Mouse (Mus musculus): ENCODE measurements around the gene Acot12. TPM values are rescaled to one million over a fixed set of nuclear protein-coding genes. Genes with fewer than 3 reads are reported as not detected.

Gene Acot12
- polyA plus RNA-seq, 1 experiment, result 31.8 TPM

GRCm38 (mm10) chr13:91743180-91743579 is 1.9 kb downstream of the Acot12 start:
- H3K4me3 ChIP-seq (ENCODE audit: low read depth, low read length), result no peak overlapping the region
- H3K36me3 ChIP-seq (ENCODE audit: control insufficient read depth, insufficient read depth, low read length), result no peaks in the 10 kb centered on the region
- no peaks in the 10 kb centered on the region for H3K27me3 ChIP-seq (ENCODE audit: control insufficient read depth, insufficient read depth, low read length)
- no peak overlapping the region for H3K27ac ChIP-seq (ENCODE audit: insufficient read depth, low read depth, low read length)
- peaks cover 3% of the 10 kb centered on the region; the same call in 1 of the 2 replicates for H3K4me1 ChIP-seq (ENCODE audit: control insufficient read depth, insufficient read depth, insufficient read length, low read length)
- 91% methylated on average over 3 of the region's 3 CpGs for WGBS
- TF ChIP-seq CTCF (IDR thresholded peaks at IDR 0.05; ENCODE audit: extremely low read depth, insufficient read length, insufficient replicate concordance, low read depth, low read length) (no peak), POLR2A (IDR thresholded peaks at IDR 0.05; ENCODE audit: low read depth, low read length) (no peak)

- no peak overlapping the region for H3K4me3 ChIP-seq (ENCODE audit: low read depth, low read length)
- H3K4me1 ChIP-seq (ENCODE audit: control insufficient read depth, insufficient read depth, insufficient read length, low read length), result no peaks in the 10 kb centered on the region
- H3K27ac ChIP-seq (ENCODE audit: insufficient read depth, low read depth, low read length), result no peak overlapping the region
- WGBS, result 85% methylated on average over 5 of the region's 5 CpGs
- TF ChIP-seq POLR2A (IDR thresholded peaks at IDR 0.05; ENCODE audit: low read depth, low read length) (no peak), CTCF (IDR thresholded peaks at IDR 0.05; ENCODE audit: extremely low read depth, insufficient read length, insufficient replicate concordance, low read depth, low read length) (no peak)
- H3K36me3 ChIP-seq (ENCODE audit: control insufficient read depth, insufficient read depth, low read length), result no peaks in the 10 kb centered on the region
- H3K27me3 ChIP-seq (ENCODE audit: control insufficient read depth, insufficient read depth, low read length), result no peaks in the 10 kb centered on the region
Measured at GRCm38 (mm10) chr13:91746470-91746869, 5.2 kb downstream of the Acot12 start.

- Histone ChIP-seq H3K27ac (ENCODE audit: insufficient read depth, low read depth, low read length) (no peak overlapping the region), H3K27me3 (ENCODE audit: control insufficient read depth, insufficient read depth, low read length) (no peaks in the 10 kb centered on the region), H3K4me1 (ENCODE audit: control insufficient read depth, insufficient read depth, insufficient read length, low read length) (no peaks in the 10 kb centered on the region), H3K4me3 (ENCODE audit: low read depth, low read length) (no peak overlapping the region), H3K36me3 (ENCODE audit: control insufficient read depth, insufficient read depth, low read length) (no peaks in the 10 kb centered on the region)
- TF ChIP-seq CTCF (IDR thresholded peaks at IDR 0.05; ENCODE audit: extremely low read depth, insufficient read length, insufficient replicate concordance, low read depth, low read length), result no peak
- TF ChIP-seq POLR2A (IDR thresholded peaks at IDR 0.05; ENCODE audit: low read depth, low read length), result no peak
- 81% methylated on average over 2 of the region's 2 CpGs for WGBS
Measured at GRCm38 (mm10) chr13:91748401-91748800, 7.1 kb downstream of the Acot12 start.

- WGBS, result 77% methylated on average over 4 of the region's 4 CpGs
- Histone ChIP-seq H3K4me1 (ENCODE audit: control insufficient read depth, insufficient read depth, insufficient read length, low read length) (no peaks in the 10 kb centered on the region), H3K27me3 (ENCODE audit: control insufficient read depth, insufficient read depth, low read length) (no peaks in the 10 kb centered on the region), H3K27ac (ENCODE audit: insufficient read depth, low read depth, low read length) (no peak overlapping the region), H3K36me3 (ENCODE audit: control insufficient read depth, insufficient read depth, low read length) (no peaks in the 10 kb centered on the region), H3K4me3 (ENCODE audit: low read depth, low read length) (no peak overlapping the region)
- TF ChIP-seq POLR2A (IDR thresholded peaks at IDR 0.05; ENCODE audit: low read depth, low read length), result no peak
- no peak for TF ChIP-seq CTCF (IDR thresholded peaks at IDR 0.05; ENCODE audit: extremely low read depth, insufficient read length, insufficient replicate concordance, low read depth, low read length)
Measured at GRCm38 (mm10) chr13:91749981-91750380, 8.7 kb downstream of the Acot12 start.

GRCm38 (mm10) chr13:91753724-91754123 is 12.4 kb downstream of the Acot12 start:
- 0 out of 2 replicates have a peak, but pooled peaks cover 2% of the 10 kb centered on the region for H3K36me3 ChIP-seq (ENCODE audit: control insufficient read depth, insufficient read depth, low read length)
- 56% methylated on average over 4 of the region's 4 CpGs for WGBS
- no peaks in the 10 kb centered on the region for H3K27me3 ChIP-seq (ENCODE audit: control insufficient read depth, insufficient read depth, low read length)
- TF ChIP-seq POLR2A (IDR thresholded peaks at IDR 0.05; ENCODE audit: low read depth, low read length), result no peak
- TF ChIP-seq CTCF (IDR thresholded peaks at IDR 0.05; ENCODE audit: extremely low read depth, insufficient read length, insufficient replicate concordance, low read depth, low read length), result no peak
- no peak overlapping the region for H3K27ac ChIP-seq (ENCODE audit: insufficient read depth, low read depth, low read length)
- H3K4me3 ChIP-seq (ENCODE audit: low read depth, low read length), result no peak overlapping the region
- peaks cover 3% of the 10 kb centered on the region; the same call in 1 of the 2 replicates for H3K4me1 ChIP-seq (ENCODE audit: control insufficient read depth, insufficient read depth, insufficient read length, low read length)

- H3K36me3 ChIP-seq (ENCODE audit: control insufficient read depth, insufficient read depth, low read length), result 0 out of 2 replicates have a peak, but pooled peaks cover 2% of the 10 kb centered on the region
- no peaks in the 10 kb centered on the region for H3K27me3 ChIP-seq (ENCODE audit: control insufficient read depth, insufficient read depth, low read length)
- H3K4me3 ChIP-seq (ENCODE audit: low read depth, low read length), result no peak overlapping the region
- H3K4me1 ChIP-seq (ENCODE audit: control insufficient read depth, insufficient read depth, insufficient read length, low read length), result peaks cover 3% of the 10 kb centered on the region; the same call in 1 of the 2 replicates
- no peak overlapping the region for H3K27ac ChIP-seq (ENCODE audit: insufficient read depth, low read depth, low read length)
- TF ChIP-seq CTCF (IDR thresholded peaks at IDR 0.05; ENCODE audit: extremely low read depth, insufficient read length, insufficient replicate concordance, low read depth, low read length) (no peak), POLR2A (IDR thresholded peaks at IDR 0.05; ENCODE audit: low read depth, low read length) (no peak)
Measured at GRCm38 (mm10) chr13:91754762-91755161, 13.4 kb downstream of the Acot12 start.

- Histone ChIP-seq H3K4me1 (ENCODE audit: control insufficient read depth, insufficient read depth, insufficient read length, low read length) (peaks cover 6% of the 10 kb centered on the region; the same call in 1 of the 2 replicates), H3K27ac (ENCODE audit: insufficient read depth, low read depth, low read length) (peak overlapping the region; percentile 15; the same call in 1 of the 2 replicates), H3K4me3 (ENCODE audit: low read depth, low read length) (no peak overlapping the region), H3K27me3 (ENCODE audit: control insufficient read depth, insufficient read depth, low read length) (no peaks in the 10 kb centered on the region), H3K36me3 (ENCODE audit: control insufficient read depth, insufficient read depth, low read length) (peaks cover 6% of the 10 kb centered on the region; the same call in 1 of the 2 replicates)
- 81% methylated on average over 4 of the region's 4 CpGs for WGBS
- TF ChIP-seq CTCF (IDR thresholded peaks at IDR 0.05; ENCODE audit: extremely low read depth, insufficient read length, insufficient replicate concordance, low read depth, low read length), result no peak
- no peak for TF ChIP-seq POLR2A (IDR thresholded peaks at IDR 0.05; ENCODE audit: low read depth, low read length)
Measured at GRCm38 (mm10) chr13:91756230-91756629, 14.9 kb downstream of the Acot12 start.

All from small intestine, adult 2 months (tissue).